Mouse (Mus musculus) spleen, adult 12 weeks (tissue): ENCODE measurements around the gene Fam135a.
A peak's percentile ranks its signal among the peaks of the same experiment; 100 is the strongest.

ENCODE experiments used
- DNase-seq: peaks from one replicate; pipeline ENCODE4 v3.0.0; 2022; ENCODE audit warnings: low spot score

Gene Fam135a

DNA sequence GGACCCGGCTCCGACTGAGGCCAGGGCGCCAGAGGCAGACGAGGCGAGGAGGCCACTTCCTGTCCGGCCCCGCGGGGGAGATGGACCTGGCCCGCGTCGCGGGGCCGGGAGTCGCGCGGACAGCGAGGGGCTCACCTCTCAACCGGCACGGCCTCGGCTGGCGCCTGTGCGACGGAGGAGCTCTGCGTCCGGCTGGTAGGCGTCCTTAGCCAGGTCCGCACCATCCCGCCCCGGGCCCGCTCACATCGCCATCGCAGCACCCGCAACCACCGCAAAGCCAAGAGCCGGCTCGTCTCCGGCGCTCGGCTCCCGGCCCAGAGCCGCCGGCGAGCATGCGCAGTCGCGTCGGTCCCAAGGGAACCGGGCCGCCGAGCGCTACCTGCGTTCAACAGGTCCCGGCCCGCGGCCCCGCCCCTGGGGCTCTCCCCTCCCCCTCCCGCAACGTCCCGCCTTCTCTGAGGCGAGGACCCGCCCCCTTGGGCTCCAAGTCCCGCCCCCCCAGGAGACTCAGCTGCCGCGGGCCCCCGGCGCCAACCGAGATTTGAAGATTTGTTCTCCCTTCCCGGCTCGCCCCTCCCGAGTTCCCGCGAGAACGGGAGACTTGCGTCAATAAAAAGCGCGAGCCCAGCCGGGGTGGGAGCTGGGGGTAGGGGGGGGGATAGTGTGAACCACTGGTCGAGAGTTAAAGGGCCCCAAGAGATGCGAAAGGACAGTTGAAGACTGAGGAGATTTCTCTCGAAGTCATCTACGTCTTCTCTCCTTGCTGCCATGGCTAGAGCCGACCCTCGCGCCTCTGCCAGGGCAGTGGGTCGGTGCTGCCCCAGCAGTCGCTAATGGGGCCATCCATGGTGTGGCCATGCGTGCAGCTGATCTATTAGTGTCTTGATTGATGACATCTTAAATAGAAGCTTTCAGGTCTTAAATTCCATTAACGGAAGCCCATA is at the start of gene Fam135a:
Gene Fam135a (minus strand): TSS at position 416 of the 944 bp plus-strand sequence.
- peak; percentile 7 for DNase-seq

DNA sequence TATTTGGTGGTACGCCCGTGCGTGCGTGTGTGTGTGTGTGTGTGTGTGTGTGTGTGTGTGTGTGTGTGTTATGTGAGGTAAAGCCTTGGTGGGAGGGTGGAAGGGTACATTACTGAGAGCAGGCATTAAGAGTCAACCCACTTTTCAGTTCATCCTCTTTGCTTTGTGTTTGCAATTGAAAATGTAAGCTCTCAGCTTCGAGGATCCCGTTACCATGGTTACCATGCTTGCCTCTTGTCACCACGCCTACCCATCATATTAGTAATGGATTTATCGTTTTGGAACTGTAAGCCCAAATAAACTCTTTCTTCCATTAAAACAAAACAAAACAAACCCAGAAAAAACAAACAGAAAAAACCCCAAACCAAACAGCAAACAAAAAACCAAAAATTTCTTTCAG is 43.4 kb upstream of the Fam135a start:
- DNase-seq: no peak

DNA sequence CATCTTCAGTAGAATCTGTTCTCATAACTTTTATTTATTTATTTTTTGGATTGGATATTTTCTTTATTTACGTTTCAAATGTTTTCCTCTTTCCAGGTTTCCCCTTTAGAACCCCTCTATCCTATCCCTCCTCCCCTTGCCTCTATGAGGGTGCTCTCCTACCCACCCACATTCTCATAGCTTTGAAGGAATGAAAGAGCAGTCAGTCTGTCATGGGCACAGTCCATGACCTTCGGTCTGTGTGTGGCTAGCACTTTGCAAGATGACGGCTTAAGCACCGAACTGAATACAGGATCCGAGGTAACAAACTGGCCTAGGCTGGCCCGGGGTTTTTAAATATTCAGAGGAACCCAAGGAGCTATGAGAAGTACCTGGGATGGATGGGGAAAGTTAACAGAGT is 40.4 kb upstream of the Fam135a start:
- DNase-seq: no peak

DNA sequence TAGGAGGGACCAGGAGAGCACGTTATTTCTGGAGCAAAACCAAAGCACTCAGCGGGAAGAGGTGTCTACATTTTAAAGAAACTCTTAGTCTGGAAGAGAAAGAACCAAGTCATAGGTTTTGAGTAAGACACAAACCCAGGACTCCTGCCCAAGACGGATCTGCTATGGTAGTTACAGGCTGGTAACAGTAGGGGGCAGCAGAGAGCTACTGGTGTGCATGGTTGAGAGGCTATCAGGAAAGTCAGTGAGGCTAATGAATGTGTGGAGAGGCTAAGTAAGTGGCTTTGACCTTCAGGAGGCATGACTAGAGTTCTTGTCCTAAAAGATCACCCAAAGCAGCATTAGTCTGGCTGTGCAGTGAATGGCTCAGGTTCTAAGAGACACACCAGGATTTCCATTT is 37.0 kb upstream of the Fam135a start:
- DNase-seq: peak; percentile 5

DNA sequence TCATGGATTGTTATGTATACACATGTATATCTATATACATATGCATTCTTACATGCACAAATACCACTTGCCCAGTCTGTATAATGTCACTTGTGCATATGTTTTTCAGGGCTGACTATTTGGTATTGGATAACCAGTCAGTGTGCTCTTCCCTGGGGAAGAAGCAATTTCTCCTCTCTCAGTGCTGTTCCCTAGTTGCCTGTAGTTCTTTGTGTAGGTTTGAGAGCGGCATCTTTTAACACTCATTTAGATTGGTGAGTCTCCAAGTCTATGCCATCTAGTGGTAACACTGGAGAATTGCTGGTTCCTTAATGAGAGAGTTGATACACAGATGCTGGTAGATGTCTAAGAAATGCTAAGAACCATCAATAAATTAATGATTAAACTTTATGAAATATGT is 34.7 kb upstream of the Fam135a start:
- DNase-seq: no peak

DNA sequence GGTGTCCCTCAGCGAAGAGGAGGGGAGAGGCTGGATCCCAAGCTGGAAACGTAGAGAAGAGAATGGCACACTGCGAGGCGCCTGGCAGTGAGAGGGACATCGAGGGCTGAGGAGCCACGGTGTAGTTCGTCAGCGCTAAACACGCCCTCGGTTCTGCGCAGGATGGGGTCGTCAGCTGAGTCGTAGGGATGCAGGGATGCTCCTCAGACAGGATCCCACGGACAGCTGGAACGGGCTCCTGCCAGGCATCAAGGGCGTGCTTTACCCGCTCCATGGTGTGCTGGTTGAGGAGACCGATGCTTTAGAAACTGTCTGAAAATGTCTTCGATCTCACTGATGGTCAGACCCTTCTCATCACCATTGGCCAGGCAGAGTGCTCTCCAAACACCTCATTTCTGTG is 33.7 kb upstream of the Fam135a start:
- DNase-seq: no peak

DNA sequence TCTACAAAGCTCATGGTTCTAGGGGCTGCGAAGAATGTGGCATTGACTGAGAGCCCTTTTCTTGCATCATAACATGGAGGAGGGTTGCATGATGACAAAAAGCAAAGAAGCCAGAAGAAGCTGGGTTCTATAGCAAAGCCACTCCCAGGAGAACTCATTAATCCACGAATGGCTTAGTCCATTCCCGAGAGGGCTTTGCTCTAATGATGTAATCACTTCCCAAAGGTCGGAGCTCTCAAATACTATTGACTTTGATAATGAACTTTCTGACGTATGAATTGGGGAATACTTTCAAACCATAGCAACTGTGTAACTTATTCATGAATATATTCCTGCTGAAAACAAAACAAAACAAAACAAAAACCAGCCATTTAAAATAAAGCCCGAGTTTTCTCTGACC is 27.7 kb upstream of the Fam135a start:
- no peak for DNase-seq

DNA sequence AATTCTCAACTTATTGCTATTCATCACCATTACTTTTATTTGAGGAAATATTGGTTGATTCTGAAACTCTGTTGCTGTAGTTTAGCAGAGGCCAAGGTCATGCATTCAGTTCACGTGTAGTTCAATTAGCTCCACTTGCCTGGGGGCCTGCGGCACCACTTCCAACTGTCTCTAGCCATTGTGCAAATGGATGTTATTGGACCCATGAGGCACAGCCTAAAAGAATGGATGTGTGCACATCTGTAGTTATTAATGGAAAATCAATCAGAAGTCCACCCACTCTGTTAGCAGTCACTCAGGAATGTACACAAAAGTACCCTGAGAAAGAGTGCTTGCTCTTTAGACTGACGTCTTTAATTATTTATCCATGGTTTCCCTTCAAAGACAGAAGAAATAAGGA is 24.5 kb upstream of the Fam135a start:
- no peak for DNase-seq

DNA sequence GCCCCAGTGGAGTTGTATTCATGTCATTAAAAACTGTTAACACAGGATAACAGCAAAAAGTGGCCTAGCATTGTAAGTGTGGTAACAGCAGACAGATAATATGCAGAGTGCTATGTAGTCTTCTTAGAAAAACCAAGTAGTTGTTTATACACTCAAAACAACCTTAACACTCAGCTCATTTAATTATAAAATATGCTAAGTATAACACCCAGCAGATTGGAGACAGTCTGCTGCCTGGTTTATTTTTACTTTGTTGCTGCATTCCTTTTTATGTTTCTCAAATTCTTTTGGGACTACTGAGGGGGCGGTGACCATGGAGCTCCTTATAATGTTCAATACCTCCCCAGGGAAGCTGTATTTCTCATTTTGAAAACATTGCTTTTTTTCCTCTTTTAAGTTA is 22.4 kb upstream of the Fam135a start:
- DNase-seq: no peak

DNA sequence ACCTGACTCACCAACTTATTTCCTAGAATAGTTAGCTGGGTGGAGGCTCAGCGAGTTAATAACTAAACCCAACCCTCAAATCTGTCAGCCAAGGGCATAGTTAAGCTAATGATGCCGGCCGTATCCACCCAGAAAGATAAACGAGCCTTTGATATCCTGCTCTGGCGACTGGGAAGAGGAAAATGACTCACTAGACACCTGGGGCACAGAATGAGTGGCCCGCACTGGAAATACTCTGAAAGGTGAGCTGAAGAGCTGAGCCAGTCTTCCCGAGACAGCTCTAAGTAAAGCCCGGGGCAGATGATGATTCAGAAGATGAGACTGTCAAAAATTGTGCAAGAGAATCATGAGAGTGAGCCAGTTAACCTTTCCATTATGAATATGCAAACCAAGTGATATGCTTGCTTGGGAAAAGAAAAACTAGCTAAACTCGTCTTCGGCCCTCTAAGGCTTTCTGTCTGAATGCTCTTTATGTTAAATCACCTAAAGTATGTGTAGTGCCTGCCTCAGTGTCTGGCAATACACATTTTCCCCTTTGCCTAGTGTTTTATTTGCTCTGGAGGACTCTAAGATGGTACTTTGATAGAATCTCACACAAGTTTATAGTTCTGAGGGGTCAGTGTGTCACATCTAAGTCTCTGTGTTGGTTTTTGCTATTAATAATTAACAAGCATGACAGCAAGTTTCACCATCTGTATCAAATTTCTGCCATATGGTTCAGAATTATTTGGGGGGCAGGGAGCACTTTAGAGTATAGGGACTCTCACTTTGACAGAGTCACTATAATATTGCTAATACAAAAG is 8.0 kb upstream of the Fam135a start:
- no peak for DNase-seq

DNA sequence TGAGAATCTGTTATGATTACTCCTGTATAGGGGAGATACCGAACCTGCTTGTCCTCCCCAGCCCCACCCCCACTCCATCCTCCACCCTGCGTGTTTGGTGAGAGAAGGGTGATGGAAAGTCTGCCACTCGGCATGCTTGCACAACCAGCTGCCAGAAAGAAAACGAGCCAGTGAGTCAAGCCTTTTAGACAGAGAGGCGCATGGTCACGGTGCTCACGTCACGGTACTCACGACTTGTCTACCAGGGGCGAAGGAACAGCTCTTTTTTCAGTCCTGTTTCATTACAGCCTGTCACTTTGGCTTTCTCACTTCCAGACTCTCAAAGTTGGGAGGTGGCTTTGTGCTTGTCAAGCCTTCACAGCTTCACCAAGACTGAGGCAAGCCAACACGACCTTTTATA is 7.2 kb upstream of the Fam135a start:
- DNase-seq: no peak

DNA sequence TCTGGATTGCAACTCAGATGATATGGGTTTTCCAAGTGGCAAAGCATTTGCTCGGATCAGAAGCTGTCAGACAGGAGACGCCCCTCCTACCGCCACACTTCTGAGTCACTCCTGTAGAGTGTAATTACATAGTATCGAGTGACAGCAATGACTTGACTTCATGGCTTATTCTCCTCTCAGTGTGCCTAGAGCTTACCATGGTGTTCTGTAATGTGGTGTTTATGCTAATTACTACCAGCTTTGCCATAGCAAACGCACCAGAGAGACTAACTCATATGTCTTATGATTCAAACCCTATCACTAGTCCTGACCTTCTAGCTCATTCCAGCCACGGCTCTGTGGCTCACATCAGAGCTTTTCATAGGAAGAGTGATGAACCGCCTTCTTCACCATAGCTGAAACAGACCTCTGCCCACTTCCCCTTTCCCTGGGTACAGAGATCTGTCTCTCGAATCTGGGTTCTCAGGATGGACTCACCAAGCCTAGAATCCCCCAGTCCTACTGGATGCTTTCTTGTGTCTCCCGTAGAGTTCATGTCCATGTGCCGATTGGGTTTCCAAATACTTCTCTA is 2.5 kb upstream of the Fam135a start:
- DNase-seq: no peak

DNA sequence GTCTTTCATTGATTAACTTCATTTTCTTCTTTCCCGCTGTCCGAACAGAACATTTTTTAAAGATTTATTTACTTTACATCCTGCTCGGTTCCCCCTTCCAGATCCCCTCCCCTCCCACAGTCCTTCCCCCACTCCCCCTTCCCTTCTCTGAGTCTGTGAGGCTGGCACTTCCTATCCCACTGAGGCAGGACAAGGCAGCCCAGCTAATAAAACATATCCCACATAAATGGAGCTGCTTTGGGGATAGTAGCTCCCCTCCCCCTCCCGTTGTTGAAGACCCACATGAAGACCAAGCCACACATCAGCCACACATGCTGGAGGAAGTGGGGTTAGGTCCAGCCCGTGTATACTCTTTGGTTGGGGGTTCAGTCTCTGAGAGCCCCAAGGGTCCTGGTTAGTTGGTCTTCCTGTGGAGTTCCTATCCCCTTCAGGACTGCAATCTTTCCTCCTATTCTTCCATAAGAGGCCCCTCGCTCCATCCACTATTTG is 773 bp upstream of the Fam135a start:
- no peak for DNase-seq

DNA sequence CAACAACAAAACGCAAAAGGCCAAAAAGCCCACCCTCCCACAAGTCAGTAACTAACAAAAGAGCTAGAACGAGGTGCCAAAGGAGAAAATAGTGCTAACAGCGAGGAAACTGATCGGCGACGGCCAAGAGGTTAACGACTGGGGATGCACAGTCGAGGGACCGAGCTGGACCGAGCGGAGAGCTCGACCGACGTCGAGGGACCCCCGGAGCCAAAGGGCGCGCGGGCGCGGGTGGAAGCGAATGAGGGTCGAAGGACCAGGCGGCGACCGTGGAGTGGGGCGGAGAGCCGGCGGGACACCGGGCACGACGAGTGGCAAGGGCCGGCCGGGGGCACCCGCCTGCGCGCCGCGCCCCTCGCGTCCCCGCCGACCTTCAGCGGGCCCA is 608 bp downstream of the Fam135a start:
- DNase-seq: no peak

DNA sequence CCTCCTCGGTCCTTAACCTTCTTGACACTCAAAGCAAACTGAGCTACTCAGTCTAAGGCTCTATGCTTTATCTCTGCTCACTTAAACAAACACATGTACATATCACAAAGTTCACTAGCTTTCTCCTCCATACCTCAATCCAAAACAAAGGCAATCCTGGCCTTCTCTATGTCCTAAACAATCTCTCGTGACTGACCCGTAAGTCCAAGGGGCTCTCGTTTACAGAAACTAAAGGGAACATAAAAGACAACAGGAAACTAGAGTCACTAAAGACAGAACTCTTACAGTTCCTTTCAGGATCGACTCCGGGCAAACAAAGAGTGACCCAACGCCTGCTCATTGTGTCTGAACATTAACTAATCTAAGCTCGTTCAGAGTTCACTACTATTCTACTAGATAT is 2.6 kb downstream of the Fam135a start:
- no peak for DNase-seq

DNA sequence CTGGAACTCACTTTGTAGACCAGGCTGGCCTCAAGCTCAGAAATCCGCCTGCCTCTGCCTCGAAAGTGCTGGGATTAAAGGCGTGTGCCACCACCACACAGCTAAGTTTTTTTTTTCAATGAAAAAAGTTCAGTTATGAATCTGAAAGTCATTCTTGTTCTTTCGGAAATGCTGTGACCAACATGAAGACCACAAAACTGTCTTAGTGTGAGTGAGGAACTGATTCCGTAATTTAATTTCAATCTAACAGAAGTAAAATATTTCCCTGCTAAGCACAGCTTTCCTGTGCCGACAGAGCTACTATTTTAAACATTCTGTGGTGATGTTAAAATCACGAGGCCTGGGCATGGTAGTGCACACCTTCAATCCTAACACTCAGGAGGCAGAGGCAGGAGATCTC is 7.7 kb downstream of the Fam135a start:
- DNase-seq: no peak

DNA sequence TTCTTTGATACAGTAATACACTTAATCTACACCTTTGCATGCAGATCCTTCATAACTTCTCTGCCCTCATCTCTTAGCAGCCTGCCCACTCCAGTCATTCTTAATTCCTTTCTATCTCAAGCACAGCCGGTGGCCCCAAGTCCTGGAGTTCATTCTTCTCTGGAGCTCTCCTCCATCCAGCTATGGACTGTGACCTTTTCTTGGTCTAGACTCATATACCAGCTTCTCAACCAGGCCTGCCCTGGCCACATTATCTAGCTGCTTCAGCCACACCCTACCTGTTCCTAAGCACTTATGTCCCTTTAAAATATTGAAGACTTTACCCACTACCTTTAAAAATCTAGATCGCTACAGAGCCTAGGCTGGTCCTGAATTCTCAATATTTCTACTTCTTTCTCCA is 9.5 kb downstream of the Fam135a start:
- DNase-seq: no peak

DNA sequence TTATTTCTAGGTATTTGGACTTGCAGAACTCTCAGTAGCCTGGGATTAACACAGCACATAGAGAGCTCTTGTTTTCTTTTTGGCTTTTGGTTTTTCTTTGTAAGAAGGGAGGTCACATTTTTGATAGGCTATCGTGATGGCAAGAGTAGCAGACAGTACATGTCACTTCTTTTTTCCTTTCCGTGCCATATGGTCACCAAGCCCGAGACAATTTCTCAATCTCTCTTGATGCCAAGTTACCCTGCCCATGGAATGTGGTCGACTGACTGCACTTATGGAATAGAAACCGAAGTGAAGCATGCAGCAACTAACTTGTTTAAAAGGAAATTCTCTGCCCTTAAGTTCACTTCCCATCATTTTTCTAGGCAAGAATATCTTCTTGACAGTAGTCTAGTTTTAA is 10.0 kb downstream of the Fam135a start:
- DNase-seq: no peak

DNA sequence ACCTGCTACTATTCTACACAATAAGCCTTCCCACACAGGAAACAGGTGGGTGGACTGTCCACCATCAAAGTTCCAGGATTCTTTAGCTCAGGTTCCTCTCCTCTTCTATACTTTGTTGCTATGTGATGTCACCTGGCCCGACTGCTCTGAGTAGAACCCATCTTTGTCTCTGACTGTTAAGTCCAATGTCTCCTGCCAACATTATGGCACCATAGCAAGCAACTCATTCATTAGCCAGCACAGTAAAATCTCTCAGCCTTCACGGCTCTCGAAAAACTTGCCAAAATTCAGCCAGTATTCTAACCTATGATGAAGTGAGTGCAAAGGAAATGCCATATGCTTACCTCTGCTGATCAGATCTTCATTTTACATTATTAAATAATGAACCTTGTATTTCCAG is 14.0 kb downstream of the Fam135a start:
- no peak for DNase-seq

DNA sequence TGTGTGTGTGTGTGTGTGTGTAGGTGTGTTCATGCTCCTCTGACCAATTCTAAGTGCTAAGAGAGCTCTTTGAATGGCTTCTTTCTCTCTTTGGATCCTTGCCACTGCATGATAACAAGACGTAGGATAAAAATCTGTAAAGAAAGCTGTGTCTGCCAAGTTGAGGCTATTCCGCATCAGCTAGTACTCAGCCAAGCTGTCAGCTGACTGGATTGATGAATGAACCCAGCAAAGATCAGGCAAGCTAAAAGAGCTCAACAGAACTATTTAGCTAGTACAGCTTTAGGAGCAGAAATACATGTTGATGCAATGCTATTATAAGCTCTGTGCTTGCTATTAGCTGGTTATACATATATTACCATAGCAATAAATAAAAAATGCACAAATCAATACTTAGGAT is 25.7 kb downstream of the Fam135a start:
- DNase-seq: no peak

DNA sequence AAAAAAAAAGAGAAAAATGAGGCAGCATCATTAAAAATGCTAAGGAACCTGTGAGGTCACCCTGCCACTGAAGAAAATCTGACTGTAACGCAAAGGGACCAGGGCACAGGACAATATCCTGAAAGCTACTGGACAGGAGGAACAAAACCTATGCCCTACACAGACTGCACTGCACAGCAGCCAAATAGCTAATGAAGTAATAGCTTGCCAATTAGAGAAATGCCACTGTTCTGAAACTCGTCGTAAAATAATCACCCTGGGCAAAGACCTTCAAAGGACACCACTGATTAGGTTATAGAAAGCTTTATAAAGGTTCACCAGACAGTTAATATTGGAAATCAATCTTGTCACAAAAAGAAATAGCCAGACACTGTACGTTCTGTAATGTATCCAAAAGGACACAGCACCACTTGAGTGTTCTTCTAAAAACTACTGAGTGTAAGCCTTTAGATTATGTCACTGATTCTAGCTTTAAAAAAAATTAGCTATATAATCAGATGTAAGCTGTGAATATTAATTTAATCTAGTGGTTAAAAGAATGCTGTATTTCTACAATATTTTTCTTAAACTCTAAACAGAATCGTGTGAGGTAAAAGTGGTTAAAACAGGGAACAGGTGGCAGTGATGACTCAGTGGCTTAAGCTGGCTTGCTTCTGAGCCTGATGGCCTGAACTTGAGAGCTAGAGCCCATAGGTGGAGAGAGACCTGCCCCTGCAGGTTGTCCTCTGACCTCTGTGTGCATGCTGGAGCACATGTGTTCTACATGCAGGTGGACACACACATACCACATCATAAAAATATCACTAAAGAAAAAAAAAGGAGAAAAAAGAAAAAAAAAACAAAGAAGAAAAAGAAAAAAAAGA is 26.5 kb downstream of the Fam135a start:
- DNase-seq: no peak

DNA sequence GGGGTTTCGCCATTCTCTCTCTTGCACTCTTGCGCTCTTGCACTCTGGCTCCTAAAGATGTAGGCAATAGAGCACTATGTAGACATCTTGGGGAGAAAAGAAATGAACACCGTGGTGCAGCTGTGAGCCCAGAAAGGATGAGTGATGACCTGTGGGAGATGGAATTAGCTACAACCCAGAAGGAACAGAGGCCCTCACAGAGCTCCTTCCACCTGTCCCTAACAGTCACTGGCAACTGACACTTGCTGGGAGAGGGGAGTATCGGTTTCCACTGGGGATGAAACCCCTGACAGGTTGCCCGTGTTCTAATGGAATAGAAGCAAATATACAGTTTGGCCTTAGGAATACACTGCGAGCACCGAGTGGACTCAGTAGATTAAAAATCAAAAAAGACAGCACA is 31.3 kb downstream of the Fam135a start:
- DNase-seq: no peak
